Mouse (Mus musculus) stomach, embryonic 14.5 days (tissue): ENCODE measurements around the gene Gal3st1. TPM values are rescaled to one million over a fixed set of nuclear protein-coding genes. Genes with fewer than 3 reads are reported as not detected.

Experiments used
- ATAC-seq: fragments of 200-750 bp; cut with Nextera tagmentation; 2 replicates; pipeline ENCODE4 v1.8.0; 2017; ENCODE audit warnings: low read depth, moderate TSS enrichment; ENCODE audit not compliant: insufficient number of reproducible peaks, insufficient read depth, low FRiP score
- H3K27ac ChIP-seq: fragments of 300-500 bp; sonication (generic); 2 replicates; pipeline ENCODE4 v1.5.1; 2014; ENCODE audit warnings: mild to moderate bottlenecking, low read length, moderate library complexity, mixed read lengths
- H3K27me3 ChIP-seq: fragments of 300-500 bp; sonication (generic); 2 replicates; pipeline ENCODE4 v1.6.1; 2014; ENCODE audit warnings: low read length, control low read depth, mixed read lengths; ENCODE audit not compliant: control insufficient read depth, insufficient read depth
- H3K36me3 ChIP-seq: fragments of 300-500 bp; sonication (generic); 2 replicates; pipeline ENCODE4 v1.6.1; 2014; ENCODE audit warnings: mild to moderate bottlenecking, control low read depth, low read length, moderate library complexity, mixed read lengths; ENCODE audit not compliant: control insufficient read depth, insufficient read depth
- H3K4me1 ChIP-seq: fragments of 300-500 bp; sonication (generic); 2 replicates; pipeline ENCODE4 v1.6.1; 2014; ENCODE audit warnings: low read length, control low read depth, mixed read lengths; ENCODE audit not compliant: control insufficient read depth, insufficient read depth
- H3K4me2 ChIP-seq: fragments of 300-500 bp; sonication (generic); replicated peaks from 2 replicates; pipeline ENCODE4 v1.6.1; 2014; ENCODE audit warnings: low read depth, low read length, control low read depth
- H3K4me3 ChIP-seq: fragments of 300-500 bp; sonication (generic); 2 replicates; pipeline ENCODE4 v1.5.1; 2014; ENCODE audit warnings: low read depth, low read length, control low read depth
- H3K9ac ChIP-seq: fragments of 300-500 bp; sonication (generic); replicated peaks from 2 replicates; pipeline ENCODE4 v1.6.1; 2014; ENCODE audit warnings: low read depth, mild to moderate bottlenecking, control low read depth, low read length, moderate library complexity, mixed read lengths
- H3K9me3 ChIP-seq: fragments of 300-500 bp; sonication (generic); 2 replicates; pipeline ENCODE4 v1.6.1; 2016; ENCODE audit warnings: low read depth, low read length, control low read depth; ENCODE audit not compliant: control insufficient read depth
- WGBS: fragments of 180-500 bp; shearing (Covaris S2); extraction: QIAGEN DNeasy Blood & Tissue Kit; methylation state at CpG from one replicate; pipeline ENCODE4 v1.1.7; 2014; 5-methylcytosine and 5-hydroxymethylcytosine counted together
- polyA plus RNA-seq: library from polyadenylated mRNA; unstranded; fragments of >200 nt; fragmentation: Nextera tagmentation; extraction: Ambion mirVana; gene quantifications from 2 replicates; pipeline ENCODE4 v1.2.1, GENCODE M21; 2014

The Gal3st1 gene
- polyA plus RNA-seq, 1 experiment from 2014 or later = 13.1 TPM

DNA sequence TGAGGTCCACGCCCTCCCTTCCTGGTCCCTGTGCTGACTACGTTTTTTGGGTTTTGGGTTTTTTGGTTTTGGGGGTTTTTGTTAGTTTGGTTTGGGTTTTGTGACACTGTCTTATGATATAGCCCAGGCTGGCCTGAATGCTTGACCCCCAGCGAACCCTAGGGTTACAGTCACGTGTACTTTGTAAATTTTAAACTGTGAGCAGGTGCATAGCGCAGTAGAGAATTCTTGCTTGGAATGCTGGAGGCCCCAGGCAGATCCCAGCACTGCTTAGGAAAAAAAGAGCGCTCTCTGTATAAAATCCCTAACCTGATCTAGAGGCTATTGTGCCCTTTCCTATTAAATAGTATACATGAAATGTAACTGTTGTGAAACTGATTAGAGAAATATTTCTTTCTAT, 9.7 kb downstream of the Gal3st1 start:
- WGBS = 71% methylated on average over 6 of the region's 6 CpGs
- H3K4me1 ChIP-seq = no peaks in the 10 kb centered on the region
- H3K27ac ChIP-seq = no peak overlapping the region
- H3K4me3 ChIP-seq = no peak overlapping the region
- no peak overlapping the region for H3K4me2 ChIP-seq
- no peak overlapping the region for H3K9ac ChIP-seq
- no peaks in the 10 kb centered on the region for H3K36me3 ChIP-seq
- no peak for ATAC-seq
- H3K27me3 ChIP-seq = peaks cover 8% of the 10 kb centered on the region
- no peaks in the 10 kb centered on the region for H3K9me3 ChIP-seq

- Histone ChIP-seq H3K4me1 (no peaks in the 10 kb centered on the region), H3K9ac (no peak overlapping the region), H3K27ac (no peak overlapping the region), H3K4me2 (no peak overlapping the region), H3K4me3 (no peak overlapping the region), H3K36me3 (no peaks in the 10 kb centered on the region), H3K27me3 (peaks cover 16% of the 10 kb centered on the region), H3K9me3 (no peaks in the 10 kb centered on the region)
- ATAC-seq = no peak
- 79% methylated on average over 6 of the region's 6 CpGs for WGBS
Measured at GRCm38 (mm10) chr11:3993914-3994313, 10.5 kb downstream of the Gal3st1 start.

DNA sequence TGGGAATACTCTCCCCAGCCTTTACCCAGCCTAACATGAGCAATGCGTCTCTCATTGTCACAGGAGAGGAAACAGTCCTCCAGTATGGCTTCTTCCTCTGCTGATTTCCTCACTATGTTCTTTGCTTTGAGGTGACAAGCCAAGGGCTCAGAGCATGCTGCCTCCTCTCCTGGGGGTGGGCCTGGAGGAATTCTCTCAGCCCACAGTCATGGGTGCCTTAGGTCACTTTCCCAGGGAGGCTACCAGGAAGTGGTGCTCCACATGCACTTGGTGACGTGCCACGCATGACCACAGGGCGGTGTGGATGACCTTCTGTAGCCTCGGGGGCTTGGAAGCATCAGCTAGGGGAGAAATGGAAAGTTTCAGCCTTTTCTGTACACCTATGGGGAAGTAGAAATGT, 12.1 kb downstream of the Gal3st1 start:
- WGBS = 82% methylated on average over 5 of the region's 5 CpGs
- no peaks in the 10 kb centered on the region for H3K9me3 ChIP-seq
- no peak for ATAC-seq

GRCm38 (mm10) chr11:3996840-3997239, 13.4 kb downstream of the Gal3st1 start:
- Histone ChIP-seq H3K27me3 (peaks cover 23% of the 10 kb centered on the region), H3K9ac (no peak overlapping the region), H3K4me1 (no peaks in the 10 kb centered on the region), H3K9me3 (no peaks in the 10 kb centered on the region), H3K4me3 (no peak overlapping the region), H3K4me2 (no peak overlapping the region), H3K36me3 (no peaks in the 10 kb centered on the region), H3K27ac (no peak overlapping the region)
- peak; percentile 18; the same call in 1 of the 2 replicates for ATAC-seq
- 89% methylated on average over 3 of the region's 3 CpGs for WGBS

More for the DNA sequence above, 12.1 kb downstream of the Gal3st1 start:
- Histone ChIP-seq H3K4me1 (no peaks in the 10 kb centered on the region), H3K4me2 (no peak overlapping the region), H3K9ac (no peak overlapping the region), H3K4me3 (no peak overlapping the region), H3K36me3 (no peaks in the 10 kb centered on the region), H3K27ac (no peak overlapping the region), H3K27me3 (peaks cover 23% of the 10 kb centered on the region)

DNA sequence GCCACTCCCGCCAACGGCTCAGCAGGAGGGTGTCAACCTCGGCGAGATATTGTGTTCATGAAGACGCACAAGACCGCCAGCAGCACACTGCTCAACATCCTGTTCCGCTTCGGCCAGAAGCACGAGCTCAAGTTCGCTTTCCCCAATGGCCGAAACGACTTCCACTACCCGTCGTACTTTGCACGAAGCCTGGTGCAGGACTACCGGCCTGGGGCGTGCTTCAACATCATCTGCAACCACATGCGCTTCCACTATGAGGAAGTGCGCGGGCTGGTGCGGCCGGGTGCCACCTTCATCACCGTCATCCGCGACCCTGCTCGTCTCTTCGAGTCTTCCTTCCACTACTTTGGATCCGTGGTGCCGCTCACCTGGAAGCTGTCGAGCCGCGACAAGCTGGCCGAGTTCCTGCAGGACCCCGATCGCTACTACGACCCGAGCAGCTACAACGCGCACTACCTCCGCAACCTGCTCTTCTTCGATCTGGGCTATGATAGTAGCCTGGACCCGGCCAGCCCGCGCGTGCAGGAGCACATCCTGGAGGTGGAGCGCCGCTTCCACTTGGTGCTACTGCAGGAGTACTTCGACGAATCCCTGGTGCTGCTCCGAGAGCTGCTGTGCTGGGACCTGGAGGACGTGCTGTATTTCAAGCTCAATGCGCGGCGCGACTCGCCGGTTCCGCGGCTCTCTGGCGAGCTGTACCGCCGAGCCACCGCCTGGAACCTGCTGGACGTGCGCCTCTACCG, 14.7 kb downstream of the Gal3st1 start:
- no peak for ATAC-seq
- Histone ChIP-seq H3K9me3 (no peaks in the 10 kb centered on the region), H3K4me3 (peak overlapping the region; percentile 18), H3K9ac (no peak overlapping the region), H3K27me3 (peaks cover 23% of the 10 kb centered on the region), H3K36me3 (no peaks in the 10 kb centered on the region), H3K4me2 (peak overlapping the region; percentile 37), H3K27ac (no peak overlapping the region), H3K4me1 (no peaks in the 10 kb centered on the region)
- WGBS = 7% methylated on average over 66 of the region's 66 CpGs

- ATAC-seq = no peak
- no peaks in the 10 kb centered on the region for H3K9me3 ChIP-seq
- no peaks in the 10 kb centered on the region for H3K4me1 ChIP-seq
Measured at GRCm38 (mm10) chr11:3999547-3999946, 16.1 kb downstream of the Gal3st1 start.

DNA sequence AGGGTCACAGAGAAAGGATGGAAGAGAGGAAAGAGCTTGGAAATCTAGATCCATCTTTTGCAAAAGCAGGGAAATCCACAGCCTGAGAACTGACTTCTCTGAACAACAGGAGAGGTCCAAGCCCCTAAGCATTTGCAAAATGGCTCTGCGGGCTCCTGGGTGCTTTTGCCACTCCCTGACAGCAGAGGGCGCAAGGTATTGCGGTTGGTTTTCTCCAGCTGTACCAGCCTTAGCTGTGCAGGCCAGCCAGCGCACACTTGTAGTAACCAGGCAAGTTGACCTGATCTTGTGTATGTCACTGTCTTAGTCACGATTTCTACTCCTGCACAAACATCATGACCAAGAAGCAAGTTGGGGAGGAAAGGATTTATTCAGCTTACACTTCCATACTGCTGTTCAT, 18.2 kb downstream of the Gal3st1 start:
- Histone ChIP-seq H3K9ac (no peak overlapping the region), H3K27ac (no peak overlapping the region), H3K4me3 (no peak overlapping the region), H3K36me3 (no peaks in the 10 kb centered on the region), H3K4me2 (no peak overlapping the region), H3K4me1 (no peaks in the 10 kb centered on the region), H3K27me3 (peaks cover 23% of the 10 kb centered on the region), H3K9me3 (no peaks in the 10 kb centered on the region)
- 6% methylated on average over 5 of the region's 5 CpGs for WGBS
- no peak for ATAC-seq

More at GRCm38 (mm10) chr11:3999547-3999946, 16.1 kb downstream of the Gal3st1 start:
- Histone ChIP-seq H3K36me3 (no peaks in the 10 kb centered on the region), H3K9ac (no peak overlapping the region), H3K27ac (no peak overlapping the region), H3K27me3 (peaks cover 23% of the 10 kb centered on the region), H3K4me3 (no peak overlapping the region), H3K4me2 (no peak overlapping the region)
- 59% methylated on average over 5 of the region's 5 CpGs for WGBS

DNA sequence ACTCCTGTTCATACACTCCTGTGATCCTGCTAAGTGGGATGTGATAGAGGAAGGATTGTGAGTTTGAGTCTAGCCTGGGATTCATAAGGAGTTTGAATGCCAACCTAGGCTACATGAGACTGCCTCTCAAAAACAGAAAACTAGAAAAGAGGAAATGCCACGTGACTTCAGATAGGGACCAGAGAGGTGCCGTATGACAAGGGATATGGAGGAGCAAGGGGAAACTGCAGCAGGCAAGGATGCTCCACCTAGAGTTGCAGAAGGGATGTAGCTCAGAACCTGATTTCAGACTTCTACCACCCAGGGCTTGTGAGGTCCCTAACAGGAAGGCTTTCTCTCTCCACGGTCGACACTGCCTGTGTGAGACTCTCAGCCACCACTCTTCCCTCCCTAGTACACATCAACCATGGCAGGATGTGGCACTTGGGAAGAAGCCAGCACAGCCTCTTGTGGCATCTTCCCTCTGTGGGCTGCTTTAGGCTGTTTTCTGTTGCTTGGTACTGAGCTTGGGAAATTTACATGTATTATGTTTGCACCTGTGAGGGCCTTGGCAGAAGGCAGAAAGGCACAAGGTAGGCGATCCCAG, 21.9 kb downstream of the Gal3st1 start:
- Histone ChIP-seq H3K9ac (no peak overlapping the region), H3K36me3 (no peaks in the 10 kb centered on the region), H3K27ac (no peak overlapping the region), H3K4me2 (no peak overlapping the region), H3K27me3 (0 out of 2 replicates have a peak, but pooled peaks cover 2% of the 10 kb centered on the region), H3K9me3 (no peaks in the 10 kb centered on the region), H3K4me1 (no peaks in the 10 kb centered on the region), H3K4me3 (no peak overlapping the region)
- 61% methylated on average over 5 of the region's 5 CpGs for WGBS
- ATAC-seq = no peak
